Mouse (Mus musculus): ENCODE data around the gene Farp1.

The Farp1 gene

DNA sequence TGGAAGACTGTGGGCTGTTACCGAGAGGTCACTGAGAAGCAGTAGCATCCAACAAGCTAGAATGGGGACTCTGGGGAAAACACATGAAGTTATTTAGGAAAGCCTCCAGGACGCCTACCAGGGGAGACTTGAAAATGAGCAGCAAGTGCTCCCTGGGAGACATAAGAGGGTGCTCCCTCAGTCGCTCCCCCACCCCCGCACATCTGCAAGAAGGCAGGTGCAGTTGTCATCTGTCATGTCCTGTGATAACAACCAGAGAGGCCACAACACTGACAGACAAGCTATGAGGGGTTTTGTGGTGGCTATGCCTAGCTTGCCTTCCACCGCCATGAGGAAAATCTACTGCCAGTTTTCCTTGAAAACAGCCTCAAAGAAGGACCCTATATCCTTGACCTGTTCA, 287.1 kb downstream of the Farp1 start:
- no peak for DNase-seq

GRCm38 (mm10) chr14:121322641-121323040, 287.6 kb downstream of the Farp1 start:
- peak; percentile 61 for DNase-seq

GRCm38 (mm10) chr14:121324521-121325330, 289.7 kb downstream of the Farp1 start:
- DNase-seq: peak; percentile 37

- no peak for DNase-seq
These were observed 291.4 kb downstream of the Farp1 start for GRCm38 (mm10) chr14:121326432-121326831.

DNA sequence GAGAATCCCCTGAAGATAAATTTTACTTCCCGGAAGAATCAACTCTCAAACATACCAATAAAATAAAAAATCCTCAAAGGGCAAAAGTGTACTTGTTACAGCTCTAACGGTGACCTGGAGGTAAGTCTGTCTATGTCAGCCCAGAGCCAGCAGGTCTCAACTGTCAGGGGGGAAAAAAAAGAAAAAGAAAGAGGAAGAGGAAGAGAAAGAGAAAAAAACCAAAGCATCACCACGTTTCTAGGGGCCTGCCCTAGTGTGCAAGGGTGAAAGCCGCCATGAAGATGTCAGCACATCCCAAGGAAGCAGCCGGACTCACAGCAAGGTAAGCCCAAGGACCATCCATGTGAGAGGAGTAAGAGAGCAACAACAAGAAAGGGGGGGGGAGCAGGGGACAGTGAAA, 293.9 kb downstream of the Farp1 start:
- DNase-seq: no peak

- DNase-seq: no peak
These were observed 294.5 kb downstream of the Farp1 start for GRCm38 (mm10) chr14:121329401-121330089.

DNA sequence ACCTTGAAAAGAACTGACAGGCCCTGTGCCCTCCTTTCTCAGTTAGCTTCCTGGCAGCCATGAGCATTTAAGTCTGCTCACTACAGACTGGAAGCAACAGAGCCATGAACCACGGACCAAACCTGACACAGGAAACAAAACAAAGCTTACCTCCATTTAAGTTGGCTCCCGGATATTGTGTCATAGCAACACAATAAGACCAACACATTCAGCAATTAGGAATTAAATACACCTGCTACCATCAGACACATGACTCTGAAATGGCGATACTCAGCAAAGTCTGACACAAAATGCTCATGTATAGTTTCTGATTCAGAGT, 295.0 kb downstream of the Farp1 start:
- DNase-seq: no peak
